Mouse (Mus musculus): ENCODE results near the gene Hat1. TPM values are rescaled to one million over a fixed set of nuclear protein-coding genes. Genes with fewer than 3 reads are reported as not detected.

Gene Hat1
- polyA plus RNA-seq, 1 experiment, result 0.49 TPM

- TF ChIP-seq GATA1 (IDR thresholded peaks at IDR 0.05; ENCODE audit: low read length) (no peak), TAL1 (IDR thresholded peaks at IDR 0.05; ENCODE audit: low read length) (no peak)
- Histone ChIP-seq H3K9me3 (ENCODE audit: control insufficient read depth, low read length) (peaks cover 5% of the 10 kb centered on the region; the same call in 1 of the 2 replicates), H3K36me3 (ENCODE audit: control insufficient read depth) (peaks cover 16% of the 10 kb centered on the region), H3K4me3 (replicated peaks) (peak overlapping the region; percentile 90), H3K4me1 (ENCODE audit: control insufficient read depth) (peaks cover 71% of the 10 kb centered on the region), H3K27me3 (ENCODE audit: control insufficient read depth) (no peaks in the 10 kb centered on the region)
These were observed 65.1 kb downstream of the Hat1 start for GRCm38 (mm10) chr2:71453917-71454260.

DNA sequence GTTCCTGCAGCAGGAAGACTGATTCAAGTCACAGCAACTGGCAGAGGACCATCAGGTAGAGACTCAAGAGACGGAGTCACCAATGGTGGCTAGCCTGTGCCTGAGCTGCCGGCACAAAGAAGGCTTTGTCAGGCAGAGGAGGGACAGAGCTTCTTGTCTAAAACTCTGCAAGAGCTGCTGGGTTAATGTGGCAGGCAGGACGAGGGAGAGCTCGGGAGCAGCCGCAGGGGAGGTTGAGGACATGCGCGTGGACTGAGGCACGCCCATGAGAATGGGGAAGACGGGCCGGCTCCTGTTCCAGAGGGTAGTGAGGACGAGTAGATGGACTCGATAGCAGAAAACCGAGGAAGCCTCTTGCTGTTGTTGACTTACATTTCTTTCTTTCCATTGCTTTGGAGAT, 69.9 kb downstream of the Hat1 start:
- H3K27me3 ChIP-seq (ENCODE audit: control insufficient read depth), result no peaks in the 10 kb centered on the region
- no peak for TF ChIP-seq GATA1 (IDR thresholded peaks at IDR 0.05; ENCODE audit: low read length)
- H3K4me3 ChIP-seq (replicated peaks), result no peak overlapping the region
- peaks cover 93% of the 10 kb centered on the region for H3K4me1 ChIP-seq (ENCODE audit: control insufficient read depth)
- H3K9me3 ChIP-seq (ENCODE audit: control insufficient read depth, low read length), result no peaks in the 10 kb centered on the region
- peaks cover 41% of the 10 kb centered on the region for H3K36me3 ChIP-seq (ENCODE audit: control insufficient read depth)

- H3K4me3 ChIP-seq (replicated peaks), result no peak overlapping the region
- TF ChIP-seq GATA1 (IDR thresholded peaks at IDR 0.05; ENCODE audit: low read length) (no peak), TAL1 (IDR thresholded peaks at IDR 0.05; ENCODE audit: low read length) (no peak)
- peaks cover 50% of the 10 kb centered on the region for H3K36me3 ChIP-seq (ENCODE audit: control insufficient read depth)
- H3K4me1 ChIP-seq (ENCODE audit: control insufficient read depth), result peaks cover 93% of the 10 kb centered on the region
- no peaks in the 10 kb centered on the region for H3K9me3 ChIP-seq (ENCODE audit: control insufficient read depth, low read length)
- H3K27me3 ChIP-seq (ENCODE audit: control insufficient read depth), result no peaks in the 10 kb centered on the region
These were observed 70.9 kb downstream of the Hat1 start for GRCm38 (mm10) chr2:71459659-71460058.

- H3K27me3 ChIP-seq (ENCODE audit: control insufficient read depth), result no peaks in the 10 kb centered on the region
- peak overlapping the region; percentile 52 for H3K4me3 ChIP-seq (replicated peaks)
- H3K36me3 ChIP-seq (ENCODE audit: control insufficient read depth), result peaks cover 59% of the 10 kb centered on the region
- TF ChIP-seq TAL1 (IDR thresholded peaks at IDR 0.05; ENCODE audit: low read length) (no peak), GATA1 (IDR thresholded peaks at IDR 0.05; ENCODE audit: low read length) (no peak)
- no peaks in the 10 kb centered on the region for H3K9me3 ChIP-seq (ENCODE audit: control insufficient read depth, low read length)
- peaks cover 94% of the 10 kb centered on the region for H3K4me1 ChIP-seq (ENCODE audit: control insufficient read depth)
These were observed 72.4 kb downstream of the Hat1 start for GRCm38 (mm10) chr2:71461139-71461538.

DNA sequence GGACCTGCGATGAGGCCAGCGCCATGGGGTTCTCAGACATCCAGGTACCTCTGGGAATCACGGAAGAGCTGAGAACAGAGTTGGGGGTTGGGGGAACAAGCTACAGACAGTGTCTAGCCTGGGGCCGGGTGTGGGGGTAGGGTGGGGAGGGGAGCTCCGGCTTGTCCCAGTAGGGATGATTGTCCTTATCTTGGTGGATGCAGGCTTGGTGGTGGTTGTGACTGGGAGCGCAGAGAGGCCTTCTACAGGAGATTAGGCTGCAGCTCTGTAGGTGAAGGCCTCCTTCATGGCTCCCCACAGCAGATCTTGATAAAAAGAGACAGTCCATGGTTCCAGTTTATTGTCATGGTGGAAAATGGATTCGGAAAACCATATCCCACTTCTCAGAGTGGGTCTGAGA, 72.8 kb downstream of the Hat1 start:
- peak; percentile 86 for TF ChIP-seq TAL1 (IDR thresholded peaks at IDR 0.05; ENCODE audit: low read length)
- TF ChIP-seq GATA1 (IDR thresholded peaks at IDR 0.05; ENCODE audit: low read length), result peak; percentile 100
- peaks cover 59% of the 10 kb centered on the region for H3K36me3 ChIP-seq (ENCODE audit: control insufficient read depth)
- peaks cover 92% of the 10 kb centered on the region for H3K4me1 ChIP-seq (ENCODE audit: control insufficient read depth)
- H3K9me3 ChIP-seq (ENCODE audit: control insufficient read depth, low read length), result no peaks in the 10 kb centered on the region
- peak overlapping the region; percentile 52 for H3K4me3 ChIP-seq (replicated peaks)
- no peaks in the 10 kb centered on the region for H3K27me3 ChIP-seq (ENCODE audit: control insufficient read depth)

DNA sequence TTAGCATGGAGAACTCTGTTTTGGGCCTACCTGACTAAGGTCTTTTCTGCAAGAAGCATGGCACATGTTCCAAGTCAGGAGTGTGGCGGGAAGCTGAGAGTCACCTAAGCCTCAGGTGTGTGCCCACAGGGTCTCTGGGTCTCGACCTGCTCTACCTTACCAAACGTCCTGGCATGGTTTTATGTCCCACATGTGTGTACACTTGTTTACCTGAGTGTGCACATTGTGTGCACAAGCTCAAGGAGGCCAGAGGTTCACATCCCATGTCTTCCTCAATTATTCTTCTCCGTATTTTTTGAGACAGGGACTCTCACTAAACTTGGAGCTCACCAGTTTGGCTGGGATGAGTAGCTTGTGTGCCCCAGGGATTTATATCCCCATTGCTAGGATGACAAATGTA, 73.3 kb downstream of the Hat1 start:
- peak overlapping the region; percentile 52 for H3K4me3 ChIP-seq (replicated peaks)
- peaks cover 92% of the 10 kb centered on the region for H3K4me1 ChIP-seq (ENCODE audit: control insufficient read depth)
- no peak for TF ChIP-seq TAL1 (IDR thresholded peaks at IDR 0.05; ENCODE audit: low read length)
- TF ChIP-seq GATA1 (IDR thresholded peaks at IDR 0.05; ENCODE audit: low read length), result no peak
- H3K9me3 ChIP-seq (ENCODE audit: control insufficient read depth, low read length), result no peaks in the 10 kb centered on the region
- peaks cover 64% of the 10 kb centered on the region for H3K36me3 ChIP-seq (ENCODE audit: control insufficient read depth)
- no peaks in the 10 kb centered on the region for H3K27me3 ChIP-seq (ENCODE audit: control insufficient read depth)

DNA sequence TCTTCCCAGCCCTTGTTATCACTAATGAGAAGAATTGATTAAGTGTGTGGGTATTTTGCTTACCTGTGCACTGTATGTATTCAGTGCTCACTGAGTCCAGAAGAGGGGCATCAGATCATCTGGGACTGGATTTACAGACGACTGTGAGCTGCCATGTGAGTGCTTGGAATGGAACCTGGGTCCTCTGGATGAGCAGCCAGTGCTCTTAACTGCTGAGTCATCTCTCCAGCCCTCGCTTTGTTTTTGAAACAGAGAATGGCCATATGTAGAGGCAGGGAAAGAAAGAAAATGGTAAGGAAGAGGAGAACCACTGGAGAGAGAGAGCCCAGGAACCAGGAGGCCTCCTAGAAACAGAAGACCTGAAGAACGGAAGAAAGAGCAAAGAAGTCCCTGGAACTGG, 73.8 kb downstream of the Hat1 start:
- TF ChIP-seq GATA1 (IDR thresholded peaks at IDR 0.05; ENCODE audit: low read length), result no peak
- no peak for TF ChIP-seq TAL1 (IDR thresholded peaks at IDR 0.05; ENCODE audit: low read length)
- H3K27me3 ChIP-seq (ENCODE audit: control insufficient read depth), result no peaks in the 10 kb centered on the region
- no peaks in the 10 kb centered on the region for H3K9me3 ChIP-seq (ENCODE audit: control insufficient read depth, low read length)
- H3K4me1 ChIP-seq (ENCODE audit: control insufficient read depth), result peaks cover 92% of the 10 kb centered on the region
- peak overlapping the region; percentile 52 for H3K4me3 ChIP-seq (replicated peaks)
- H3K36me3 ChIP-seq (ENCODE audit: control insufficient read depth), result peaks cover 67% of the 10 kb centered on the region

GRCm38 (mm10) chr2:71466103-71466502, 77.3 kb downstream of the Hat1 start:
- peaks cover 77% of the 10 kb centered on the region for H3K4me1 ChIP-seq (ENCODE audit: control insufficient read depth)
- no peaks in the 10 kb centered on the region for H3K27me3 ChIP-seq (ENCODE audit: control insufficient read depth)
- no peak overlapping the region for H3K4me3 ChIP-seq (replicated peaks)
- no peaks in the 10 kb centered on the region for H3K9me3 ChIP-seq (ENCODE audit: control insufficient read depth, low read length)
- TF ChIP-seq TAL1 (IDR thresholded peaks at IDR 0.05; ENCODE audit: low read length) (no peak), GATA1 (IDR thresholded peaks at IDR 0.05; ENCODE audit: low read length) (no peak)
- H3K36me3 ChIP-seq (ENCODE audit: control insufficient read depth), result peaks cover 51% of the 10 kb centered on the region

- peaks cover 76% of the 10 kb centered on the region for H3K4me1 ChIP-seq (ENCODE audit: control insufficient read depth)
- H3K9me3 ChIP-seq (ENCODE audit: control insufficient read depth, low read length), result no peaks in the 10 kb centered on the region
- TF ChIP-seq GATA1 (IDR thresholded peaks at IDR 0.05; ENCODE audit: low read length), result no peak
- no peak for TF ChIP-seq TAL1 (IDR thresholded peaks at IDR 0.05; ENCODE audit: low read length)
- no peaks in the 10 kb centered on the region for H3K27me3 ChIP-seq (ENCODE audit: control insufficient read depth)
- no peak overlapping the region for H3K4me3 ChIP-seq (replicated peaks)
- peaks cover 53% of the 10 kb centered on the region for H3K36me3 ChIP-seq (ENCODE audit: control insufficient read depth)
These were observed 78.2 kb downstream of the Hat1 start for GRCm38 (mm10) chr2:71466861-71467450.

- TF ChIP-seq TAL1 (IDR thresholded peaks at IDR 0.05; ENCODE audit: low read length), result no peak
- no peak for TF ChIP-seq GATA1 (IDR thresholded peaks at IDR 0.05; ENCODE audit: low read length)
- no peaks in the 10 kb centered on the region for H3K9me3 ChIP-seq (ENCODE audit: control insufficient read depth, low read length)
- no peak overlapping the region for H3K4me3 ChIP-seq (replicated peaks)
- H3K27me3 ChIP-seq (ENCODE audit: control insufficient read depth), result no peaks in the 10 kb centered on the region
- peaks cover 32% of the 10 kb centered on the region for H3K36me3 ChIP-seq (ENCODE audit: control insufficient read depth)
- H3K4me1 ChIP-seq (ENCODE audit: control insufficient read depth), result peaks cover 55% of the 10 kb centered on the region
These were observed 82.3 kb downstream of the Hat1 start for GRCm38 (mm10) chr2:71471094-71471493.
